Mouse (Mus musculus): ENCODE data around the gene Vars.

GRCm38 (mm10) chr17:35013221-35013620, 12.4 kb downstream of the Vars start:
- TF ChIP-seq CTCF (IDR thresholded peaks at IDR 0.05; ENCODE audit: low read depth) (no peak), EP300 (optimal IDR thresholded peaks at IDR 0.05) (no peak)
